Mouse (Mus musculus): ENCODE measurements at regions not wholly inside any gene's neighbourhood (a gene's known extent, or its start where the extent isn't known, plus 50 kb on each side); places are given as distances from the start of the nearest gene placed in this dataset.

DNA sequence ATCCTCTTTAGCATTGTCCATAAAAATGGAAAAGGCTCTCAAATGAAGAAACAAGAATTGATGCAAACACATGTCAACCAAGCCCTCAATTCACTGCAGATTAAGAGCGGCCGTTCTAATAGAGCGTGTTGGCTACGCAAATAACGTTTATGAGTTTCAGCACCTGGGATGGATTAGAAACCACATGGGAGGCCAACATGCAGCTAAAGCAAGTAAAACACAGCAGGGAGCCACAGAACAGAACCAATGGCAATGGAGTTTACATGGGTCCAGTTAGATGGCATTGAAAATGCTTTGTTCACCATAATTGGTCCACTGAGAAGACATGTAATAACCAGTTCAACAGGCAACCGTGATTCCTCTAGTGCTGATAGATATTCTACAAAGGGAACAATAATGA, 474.3 kb upstream of the Adamts9 start:
- H3K36me3 ChIP-seq: no peaks in the 10 kb centered on the region
- no peak overlapping the region for H3K27ac ChIP-seq
- no peak overlapping the region for H3K4me3 ChIP-seq
- no peak overlapping the region for H3K9ac ChIP-seq
- no peak overlapping the region for H3K4me2 ChIP-seq (replicated peaks)
- 17% methylated on average over 6 of the region's 6 CpGs for WGBS
- no peaks in the 10 kb centered on the region for H3K27me3 ChIP-seq
- no peaks in the 10 kb centered on the region for H3K9me3 ChIP-seq
- H3K4me1 ChIP-seq: peaks cover 9% of the 10 kb centered on the region
- peak; percentile 44; the same call in 1 of the 2 replicates for ATAC-seq (ENCODE audit: low FRiP score, low read depth)

DNA sequence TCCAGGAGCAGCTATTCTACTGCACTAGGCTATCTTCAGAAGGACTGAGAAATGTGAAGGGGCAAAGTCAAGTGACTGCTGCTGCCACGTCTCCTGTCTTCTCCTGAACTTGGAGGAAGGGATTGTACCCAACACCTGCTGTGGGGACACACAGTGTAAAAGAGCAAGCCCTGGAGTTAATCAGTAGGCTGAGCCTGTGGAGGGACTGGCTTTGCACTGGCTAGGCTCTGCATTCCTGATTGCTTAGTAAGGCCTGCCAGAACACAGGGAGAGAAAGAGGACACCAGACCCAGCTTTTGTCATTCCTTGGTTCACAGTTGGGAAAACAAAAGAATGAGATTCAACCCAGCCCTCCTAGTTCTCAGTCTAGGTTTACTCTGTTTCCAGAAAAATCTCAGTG, 472.7 kb upstream of the Adamts9 start:
- Histone ChIP-seq H3K4me1 (peaks cover 11% of the 10 kb centered on the region), H3K27ac (no peak overlapping the region), H3K36me3 (no peaks in the 10 kb centered on the region), H3K4me3 (no peak overlapping the region), H3K9me3 (no peaks in the 10 kb centered on the region), H3K27me3 (no peaks in the 10 kb centered on the region), H3K9ac (no peak overlapping the region), H3K4me2 (replicated peaks) (no peak overlapping the region)
- WGBS: 34% methylated on average over 1 of the region's 1 CpGs
- no peak for ATAC-seq (ENCODE audit: low FRiP score, low read depth)

DNA sequence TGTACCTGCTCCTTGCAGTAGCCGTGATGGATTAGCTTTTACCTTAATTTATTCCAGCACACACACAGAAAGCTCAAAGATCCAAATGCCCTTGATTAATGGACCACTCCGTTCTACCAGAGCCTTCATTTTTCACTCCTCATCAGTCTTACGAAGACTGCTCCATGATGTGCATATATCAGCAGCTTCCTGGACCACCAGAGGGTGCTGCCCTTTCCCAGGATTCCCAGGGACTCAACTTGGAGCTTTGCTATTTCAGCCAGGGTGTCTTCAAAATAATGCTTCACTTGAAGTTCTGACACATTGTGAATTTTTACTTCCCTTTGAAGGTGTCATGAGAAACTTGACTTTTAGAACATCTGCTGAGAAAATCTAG, 467.8 kb upstream of the Adamts9 start:
- Histone ChIP-seq H3K9ac (no peak overlapping the region), H3K36me3 (no peaks in the 10 kb centered on the region), H3K4me2 (replicated peaks) (no peak overlapping the region), H3K4me1 (peaks cover 14% of the 10 kb centered on the region), H3K27ac (no peak overlapping the region), H3K4me3 (no peak overlapping the region), H3K9me3 (no peaks in the 10 kb centered on the region), H3K27me3 (no peaks in the 10 kb centered on the region)
- WGBS: 18% methylated on average over 3 of the region's 3 CpGs
- no peak for ATAC-seq (ENCODE audit: low FRiP score, low read depth)

DNA sequence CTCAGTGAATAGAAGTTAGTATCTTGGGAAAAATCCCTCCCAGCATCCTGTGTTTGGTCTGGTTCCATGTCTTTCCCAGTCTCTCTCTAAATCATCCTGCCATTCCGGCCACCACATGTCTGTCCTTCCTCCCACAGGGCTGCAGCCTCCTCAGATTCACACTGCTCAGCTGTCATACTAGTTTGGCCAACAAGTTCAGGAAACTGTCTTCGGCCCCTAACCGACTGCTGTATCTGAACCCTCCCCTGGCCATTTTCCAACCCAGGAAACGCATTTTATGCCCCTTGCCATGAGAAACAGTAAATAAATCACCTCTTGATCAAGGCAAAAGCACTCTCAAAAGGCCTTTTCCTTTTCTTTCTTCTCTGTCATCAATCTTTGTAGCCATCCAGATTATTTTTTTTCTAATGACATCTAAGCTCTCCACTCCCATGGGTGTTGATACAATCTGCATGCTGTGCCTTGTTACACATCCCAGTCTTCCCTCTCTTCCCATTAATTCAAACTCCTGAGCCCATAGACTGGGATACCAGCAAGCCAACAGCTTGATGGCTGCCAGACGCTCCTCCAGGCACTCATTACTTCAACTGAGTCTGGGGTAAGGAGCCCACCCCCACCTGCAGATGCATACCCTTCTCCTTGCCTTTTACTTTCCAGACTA, 467.3 kb upstream of the Adamts9 start:
- WGBS: 24% methylated on average over 5 of the region's 5 CpGs
- no peak overlapping the region for H3K4me2 ChIP-seq (replicated peaks)
- H3K9ac ChIP-seq: no peak overlapping the region
- ATAC-seq (ENCODE audit: low FRiP score, low read depth): no peak
- no peaks in the 10 kb centered on the region for H3K9me3 ChIP-seq
- no peaks in the 10 kb centered on the region for H3K36me3 ChIP-seq
- no peak overlapping the region for H3K4me3 ChIP-seq
- no peaks in the 10 kb centered on the region for H3K27me3 ChIP-seq
- H3K4me1 ChIP-seq: peaks cover 10% of the 10 kb centered on the region
- H3K27ac ChIP-seq: no peak overlapping the region

DNA sequence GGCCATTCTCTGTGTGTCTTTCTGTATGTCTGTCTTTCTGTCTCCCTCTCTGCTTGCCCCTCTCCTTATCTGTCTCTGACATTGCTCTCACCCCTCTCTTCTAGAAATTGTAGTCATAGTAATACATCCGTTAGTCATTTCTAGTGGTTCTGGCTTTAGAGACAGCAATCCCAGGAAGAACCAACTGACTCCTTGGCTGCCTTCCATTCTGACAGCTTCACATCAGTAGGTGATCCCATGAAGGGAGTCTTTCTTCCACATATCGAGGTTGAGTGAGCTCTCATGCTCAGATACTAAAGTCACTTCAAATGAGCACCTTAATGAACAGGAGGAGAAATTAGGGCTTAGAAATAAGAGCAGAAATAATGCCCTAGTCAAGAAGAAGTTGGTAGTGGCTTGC, 455.3 kb upstream of the Adamts9 start:
- H3K9ac ChIP-seq: no peak overlapping the region
- no peak for ATAC-seq (ENCODE audit: low FRiP score, low read depth)
- no peak overlapping the region for H3K27ac ChIP-seq
- H3K27me3 ChIP-seq: peaks cover 2% of the 10 kb centered on the region; the same call in 1 of the 2 replicates
- H3K4me3 ChIP-seq: no peak overlapping the region
- no peak overlapping the region for H3K4me2 ChIP-seq (replicated peaks)
- H3K4me1 ChIP-seq: peaks cover 21% of the 10 kb centered on the region
- 84% methylated on average over 2 of the region's 2 CpGs for WGBS
- no peaks in the 10 kb centered on the region for H3K9me3 ChIP-seq
- no peaks in the 10 kb centered on the region for H3K36me3 ChIP-seq

DNA sequence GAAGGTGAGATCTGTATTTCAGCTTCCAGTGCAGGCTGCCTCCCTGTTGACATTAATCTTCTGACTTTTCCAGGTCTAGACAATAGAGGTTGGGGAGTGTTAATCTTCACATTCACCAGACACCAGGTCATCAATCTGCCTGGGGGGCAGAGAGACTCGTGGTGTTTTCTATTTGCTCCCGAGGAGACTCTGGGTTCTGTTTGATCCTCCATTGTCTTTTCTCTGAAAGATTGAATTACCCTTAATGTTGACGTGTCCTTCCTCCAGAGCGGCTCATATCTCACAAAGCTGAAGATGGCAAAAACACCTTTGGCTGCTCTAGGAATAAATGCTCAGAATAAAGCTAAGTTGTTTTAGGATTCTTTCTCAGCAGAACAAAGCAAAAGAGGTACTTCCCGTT, 453.8 kb upstream of the Adamts9 start:
- 31% methylated on average over 5 of the region's 5 CpGs for WGBS
- H3K9me3 ChIP-seq: no peaks in the 10 kb centered on the region
- H3K27ac ChIP-seq: no peak overlapping the region
- H3K4me1 ChIP-seq: peaks cover 21% of the 10 kb centered on the region
- H3K27me3 ChIP-seq: peaks cover 2% of the 10 kb centered on the region; the same call in 1 of the 2 replicates
- no peak overlapping the region for H3K9ac ChIP-seq
- ATAC-seq (ENCODE audit: low FRiP score, low read depth): no peak
- H3K36me3 ChIP-seq: no peaks in the 10 kb centered on the region
- no peak overlapping the region for H3K4me3 ChIP-seq
- no peak overlapping the region for H3K4me2 ChIP-seq (replicated peaks)

DNA sequence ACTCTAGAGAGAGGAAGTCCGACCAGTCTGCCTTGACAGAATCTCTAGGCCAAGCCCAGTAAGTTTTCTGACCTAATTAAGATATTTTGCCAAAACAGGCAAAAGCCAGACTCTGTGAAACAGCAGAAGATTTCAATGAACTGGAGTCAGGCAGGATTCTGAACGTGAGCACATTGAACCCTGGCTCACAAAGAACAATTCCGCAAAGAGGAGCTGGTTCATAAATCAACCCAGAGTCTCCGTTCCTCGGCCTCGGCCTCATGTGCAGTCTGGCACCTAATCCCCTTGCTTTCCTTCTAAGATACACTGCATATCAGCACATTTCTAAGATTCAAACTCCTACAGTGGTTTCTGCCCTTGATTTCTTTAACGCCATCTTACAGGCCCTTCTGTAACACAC, 452.7 kb upstream of the Adamts9 start:
- H3K27me3 ChIP-seq: peaks cover 2% of the 10 kb centered on the region; the same call in 1 of the 2 replicates
- no peak overlapping the region for H3K27ac ChIP-seq
- no peak overlapping the region for H3K4me2 ChIP-seq (replicated peaks)
- ATAC-seq (ENCODE audit: low FRiP score, low read depth): no peak
- no peaks in the 10 kb centered on the region for H3K36me3 ChIP-seq
- peaks cover 21% of the 10 kb centered on the region for H3K4me1 ChIP-seq
- no peaks in the 10 kb centered on the region for H3K9me3 ChIP-seq
- no peak overlapping the region for H3K9ac ChIP-seq
- WGBS: 20% methylated on average over 7 of the region's 7 CpGs
- H3K4me3 ChIP-seq: no peak overlapping the region

DNA sequence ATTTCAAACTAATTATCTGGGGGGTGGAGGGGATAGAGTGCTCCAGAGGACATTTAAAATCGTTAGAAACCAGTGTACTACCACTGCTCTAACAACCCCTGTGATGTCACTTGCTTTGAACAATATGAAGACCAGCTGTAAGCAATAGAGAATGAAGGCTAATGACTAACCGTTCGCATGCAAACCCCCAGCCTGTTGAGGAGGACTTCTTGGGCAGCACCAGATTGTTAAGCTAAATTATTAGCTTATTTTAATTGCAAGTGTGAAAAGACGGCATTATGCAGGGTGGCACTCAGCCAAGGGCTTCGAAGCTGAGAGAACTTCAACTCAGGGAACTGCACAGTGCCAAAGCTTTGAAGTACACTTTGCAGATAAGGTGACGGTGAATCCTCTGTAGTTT, 452.0 kb upstream of the Adamts9 start:
- Histone ChIP-seq H3K27me3 (peaks cover 2% of the 10 kb centered on the region; the same call in 1 of the 2 replicates), H3K27ac (no peak overlapping the region), H3K4me1 (peaks cover 21% of the 10 kb centered on the region), H3K4me3 (no peak overlapping the region), H3K9me3 (no peaks in the 10 kb centered on the region), H3K36me3 (no peaks in the 10 kb centered on the region), H3K9ac (no peak overlapping the region), H3K4me2 (replicated peaks) (no peak overlapping the region)
- 23% methylated on average over 6 of the region's 6 CpGs for WGBS
- ATAC-seq (ENCODE audit: low FRiP score, low read depth): peak; percentile 15; the same call in 1 of the 2 replicates

DNA sequence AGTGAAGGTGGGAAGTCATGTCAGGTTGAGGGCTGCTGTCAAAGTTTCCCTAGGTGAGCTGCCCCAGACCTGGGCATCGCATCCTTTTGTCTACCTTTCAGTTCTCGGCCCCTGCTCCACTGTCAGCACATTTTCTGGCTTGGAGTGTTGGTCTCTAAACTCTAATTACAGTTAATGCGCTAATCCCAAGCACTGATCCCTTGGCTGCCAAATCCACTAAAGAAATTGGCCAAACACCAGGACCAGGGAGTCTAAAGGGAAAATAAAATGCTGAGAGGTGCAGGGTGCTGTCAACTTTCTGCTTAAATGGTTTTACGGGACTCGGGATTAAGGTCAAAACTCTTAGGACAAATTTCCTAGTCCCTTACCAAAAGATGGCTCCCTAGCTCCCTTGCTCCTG, 450.3 kb upstream of the Adamts9 start:
- Histone ChIP-seq H3K36me3 (no peaks in the 10 kb centered on the region), H3K4me3 (no peak overlapping the region), H3K4me1 (peaks cover 21% of the 10 kb centered on the region), H3K4me2 (replicated peaks) (no peak overlapping the region), H3K27ac (no peak overlapping the region), H3K9me3 (no peaks in the 10 kb centered on the region), H3K27me3 (peaks cover 2% of the 10 kb centered on the region; the same call in 1 of the 2 replicates), H3K9ac (no peak overlapping the region)
- ATAC-seq (ENCODE audit: low FRiP score, low read depth): no peak
- 82% methylated on average over 5 of the region's 5 CpGs for WGBS

DNA sequence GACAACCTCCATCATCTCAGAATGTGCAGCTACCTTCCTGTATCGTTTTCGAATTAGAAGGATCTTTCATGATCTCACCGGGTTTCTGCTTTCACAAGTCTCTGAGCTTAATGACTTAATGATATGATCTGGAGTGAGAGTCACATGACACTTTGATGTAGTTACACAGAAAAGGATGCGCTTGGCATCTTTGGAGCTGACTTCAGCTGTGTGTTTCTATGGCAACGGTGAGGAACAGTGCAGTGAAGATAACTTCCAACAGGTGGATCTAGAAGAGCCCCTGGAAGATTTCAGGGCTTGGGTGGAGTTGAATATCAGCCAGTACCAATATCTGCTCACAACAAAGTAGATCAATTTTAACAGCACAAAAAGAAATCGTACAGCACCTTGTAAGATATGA, 449.1 kb upstream of the Adamts9 start:
- 79% methylated on average over 6 of the region's 6 CpGs for WGBS
- H3K27ac ChIP-seq: no peak overlapping the region
- no peaks in the 10 kb centered on the region for H3K36me3 ChIP-seq
- ATAC-seq (ENCODE audit: low FRiP score, low read depth): no peak
- no peaks in the 10 kb centered on the region for H3K9me3 ChIP-seq
- H3K4me1 ChIP-seq: peaks cover 21% of the 10 kb centered on the region
- no peaks in the 10 kb centered on the region; the same call in 1 of the 2 replicates for H3K27me3 ChIP-seq
- no peak overlapping the region for H3K4me3 ChIP-seq
- no peak overlapping the region for H3K9ac ChIP-seq
- no peak overlapping the region for H3K4me2 ChIP-seq (replicated peaks)

DNA sequence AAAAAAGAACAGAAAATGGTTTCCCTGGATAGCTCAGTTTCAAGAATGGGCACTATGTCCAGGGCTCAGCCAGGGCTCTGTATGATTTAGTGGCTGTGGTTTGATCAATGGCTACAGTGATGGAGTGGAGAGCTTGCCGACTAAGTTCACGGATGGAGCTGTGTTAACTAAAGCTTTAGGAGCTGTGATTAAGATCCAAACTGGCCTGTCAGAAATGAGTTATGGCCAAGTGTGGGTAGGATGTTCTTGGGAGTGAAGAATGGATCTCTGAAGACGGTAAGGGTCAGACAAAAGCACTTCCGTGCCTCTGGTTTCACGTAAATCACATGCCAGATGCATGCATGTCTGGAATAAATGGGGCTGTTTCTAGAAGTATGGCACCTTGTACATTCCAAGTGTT, 447.9 kb upstream of the Adamts9 start:
- no peak for ATAC-seq (ENCODE audit: low FRiP score, low read depth)
- no peaks in the 10 kb centered on the region for H3K9me3 ChIP-seq
- H3K36me3 ChIP-seq: no peaks in the 10 kb centered on the region

DNA sequence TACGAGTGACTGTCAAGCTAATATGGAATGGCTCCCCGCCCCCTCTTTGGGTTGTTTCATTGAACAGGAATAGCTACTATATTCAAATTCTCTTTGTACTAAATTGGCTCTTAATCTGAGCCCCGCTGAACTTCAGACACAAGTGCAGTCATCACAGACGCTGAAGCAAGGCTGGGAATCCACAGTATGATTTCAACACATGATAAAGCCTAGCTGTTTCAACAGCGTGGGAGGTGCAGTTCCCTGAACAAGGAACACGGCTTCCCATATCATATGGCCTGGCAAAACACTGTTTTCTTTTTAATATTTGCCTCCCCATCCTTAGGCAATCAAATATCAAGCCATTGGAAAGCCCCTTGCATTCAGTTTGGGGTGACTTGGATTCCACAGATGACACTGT, 428.0 kb upstream of the Adamts9 start:
- H3K4me2 ChIP-seq (replicated peaks): no peak overlapping the region

More for the DNA sequence above, 447.9 kb upstream of the Adamts9 start:
- H3K9ac ChIP-seq: no peak overlapping the region
- no peaks in the 10 kb centered on the region for H3K27me3 ChIP-seq
- H3K27ac ChIP-seq: no peak overlapping the region
- H3K4me1 ChIP-seq: peaks cover 17% of the 10 kb centered on the region
- no peak overlapping the region for H3K4me2 ChIP-seq (replicated peaks)
- no peak overlapping the region for H3K4me3 ChIP-seq
- 39% methylated on average over 5 of the region's 5 CpGs for WGBS

DNA sequence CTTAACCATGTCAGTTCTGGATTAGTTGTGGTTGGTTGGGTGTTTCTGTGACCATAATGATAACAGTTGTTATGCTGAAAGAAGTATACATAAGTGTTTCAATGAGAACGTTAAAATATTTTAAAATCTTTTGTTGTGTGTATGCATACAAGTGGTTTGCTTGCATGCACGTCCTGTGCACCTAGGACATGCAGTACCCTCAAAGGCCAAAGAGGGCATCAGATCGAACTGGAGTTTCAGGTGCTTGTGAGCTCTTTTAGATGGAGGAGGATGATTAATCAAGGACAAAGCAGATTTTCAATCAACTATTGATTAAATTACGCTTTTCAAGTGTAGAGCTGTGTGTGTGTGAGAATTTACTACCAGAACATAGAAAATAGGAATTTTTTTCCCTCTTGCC, 420.6 kb upstream of the Adamts9 start:
- WGBS: 66% methylated on average over 4 of the region's 4 CpGs
- no peak for ATAC-seq (ENCODE audit: low FRiP score, low read depth)
- no peak overlapping the region for H3K4me2 ChIP-seq (replicated peaks)
- no peak overlapping the region for H3K9ac ChIP-seq
- no peak overlapping the region for H3K27ac ChIP-seq
- H3K27me3 ChIP-seq: no peaks in the 10 kb centered on the region
- H3K4me1 ChIP-seq: no peaks in the 10 kb centered on the region
- no peak overlapping the region for H3K4me3 ChIP-seq
- no peaks in the 10 kb centered on the region for H3K36me3 ChIP-seq
- H3K9me3 ChIP-seq: no peaks in the 10 kb centered on the region

More for the DNA sequence above, 428.0 kb upstream of the Adamts9 start:
- Histone ChIP-seq H3K4me1 (no peaks in the 10 kb centered on the region), H3K27me3 (no peaks in the 10 kb centered on the region), H3K9me3 (no peaks in the 10 kb centered on the region), H3K9ac (no peak overlapping the region), H3K36me3 (no peaks in the 10 kb centered on the region), H3K27ac (no peak overlapping the region), H3K4me3 (no peak overlapping the region)
- WGBS: 80% methylated on average over 6 of the region's 6 CpGs
- no peak for ATAC-seq (ENCODE audit: low FRiP score, low read depth)
